Mouse (Mus musculus) CD4-positive, CD25-positive, alpha-beta regulatory T cell, adult 2 months (primary cell): ENCODE measurements around the gene Wdr74.
"Not testable (repeated sequence)": the region's sequence is repeated elsewhere in the genome, so short reads cannot be mapped to it uniquely, and the experiment has no call there.

Experiments
- DNase-seq: peaks from one replicate; pipeline ENCODE4 v3.0.0-alpha.2; 2012; ENCODE audit warnings: low read depth, low spot score

Gene Wdr74

GRCm38 (mm10) chr19:8715868-8716766 is 19.5 kb upstream of the Wdr74 start:
- DNase-seq, result no peak

- no peak for DNase-seq
Observed at GRCm38 (mm10) chr19:8716767-8717475, 18.7 kb upstream of the Wdr74 start.

GRCm38 (mm10) chr19:8718357-8718756 is 17.3 kb upstream of the Wdr74 start:
- peak; percentile 90 for DNase-seq

GRCm38 (mm10) chr19:8719037-8719436 is 16.6 kb upstream of the Wdr74 start:
- DNase-seq, result peak; percentile 59

GRCm38 (mm10) chr19:8721378-8721777 is 14.2 kb upstream of the Wdr74 start:
- DNase-seq, result no peak

- no peak for DNase-seq
Observed at GRCm38 (mm10) chr19:8722021-8722420, 13.6 kb upstream of the Wdr74 start.

- DNase-seq, result no peak
Observed at GRCm38 (mm10) chr19:8722559-8722906, 13.1 kb upstream of the Wdr74 start.

- peak; percentile 98 for DNase-seq
Observed at GRCm38 (mm10) chr19:8722907-8723573, 12.6 kb upstream of the Wdr74 start, which contains the start of gene Slc3a2. Gene Slc3a2 (minus strand): TSS chr19:8723369.

GRCm38 (mm10) chr19:8723574-8724346 is 11.9 kb upstream of the Wdr74 start:
- DNase-seq, result peak; percentile 60

- DNase-seq, result no peak
Observed at GRCm38 (mm10) chr19:8724392-8724791, 11.2 kb upstream of the Wdr74 start.

GRCm38 (mm10) chr19:8725081-8725613 is 10.5 kb upstream of the Wdr74 start:
- no peak for DNase-seq

GRCm38 (mm10) chr19:8726609-8727390 is 8.8 kb upstream of the Wdr74 start:
- no peak for DNase-seq

- no peak for DNase-seq
Observed at GRCm38 (mm10) chr19:8727495-8728114, 8.0 kb upstream of the Wdr74 start.

GRCm38 (mm10) chr19:8728335-8729099 is 7.1 kb upstream of the Wdr74 start:
- not testable (repeated sequence) for DNase-seq

- no peak for DNase-seq
Observed at GRCm38 (mm10) chr19:8734334-8734733, 1.3 kb upstream of the Wdr74 start.

- no peak for DNase-seq
Observed at GRCm38 (mm10) chr19:8736160-8736467, 487 bp downstream of the Wdr74 start.

GRCm38 (mm10) chr19:8738911-8739310 is 3.3 kb downstream of the Wdr74 start:
- no peak for DNase-seq

- DNase-seq, result no peak
Observed at GRCm38 (mm10) chr19:8739646-8740045, 4.0 kb downstream of the Wdr74 start.

GRCm38 (mm10) chr19:8740603-8741002 is 5.0 kb downstream of the Wdr74 start, which contains the start of gene 1700092M07Rik:
Gene 1700092M07Rik (plus strand): TSS chr19:8740718.
- no peak for DNase-seq
